Mouse (Mus musculus) brain, adult 2 months (tissue): ENCODE results near the gene Pabpc1l.
"Not testable (repeated sequence)": the region's sequence is repeated elsewhere in the genome, so short reads cannot be mapped to it uniquely, and the experiment has no call there.

Experiments used
- DNase-seq: peaks from one replicate; pipeline ENCODE4 v3.0.0; 2011; ENCODE audit warnings: low read depth, low spot score

The Pabpc1l gene

GRCm38 (mm10) chr2:164036520-164037019, 11.3 kb downstream of the Pabpc1l start:
- DNase-seq: no peak

GRCm38 (mm10) chr2:164038407-164039028, 13.3 kb downstream of the Pabpc1l start:
- no peak for DNase-seq

- no peak for DNase-seq
Measured at GRCm38 (mm10) chr2:164040949-164041348, 15.7 kb downstream of the Pabpc1l start.

- DNase-seq: no peak
Measured at GRCm38 (mm10) chr2:164041523-164041922, 16.3 kb downstream of the Pabpc1l start.

- DNase-seq: peak; percentile 81
Measured at GRCm38 (mm10) chr2:164047197-164047690, 22.0 kb downstream of the Pabpc1l start.

GRCm38 (mm10) chr2:164053767-164054166, 28.5 kb downstream of the Pabpc1l start:
- peak; percentile 95 for DNase-seq

GRCm38 (mm10) chr2:164054671-164055070, 29.4 kb downstream of the Pabpc1l start:
- peak; percentile 35 for DNase-seq

GRCm38 (mm10) chr2:164059634-164060235, 34.5 kb downstream of the Pabpc1l start:
- no peak for DNase-seq

GRCm38 (mm10) chr2:164070142-164070764, 45.0 kb downstream of the Pabpc1l start, which contains the start of gene Stk4:
Gene Stk4, plus strand, starts transcription at chr2:164070322.
- peak; percentile 74 for DNase-seq

DNA sequence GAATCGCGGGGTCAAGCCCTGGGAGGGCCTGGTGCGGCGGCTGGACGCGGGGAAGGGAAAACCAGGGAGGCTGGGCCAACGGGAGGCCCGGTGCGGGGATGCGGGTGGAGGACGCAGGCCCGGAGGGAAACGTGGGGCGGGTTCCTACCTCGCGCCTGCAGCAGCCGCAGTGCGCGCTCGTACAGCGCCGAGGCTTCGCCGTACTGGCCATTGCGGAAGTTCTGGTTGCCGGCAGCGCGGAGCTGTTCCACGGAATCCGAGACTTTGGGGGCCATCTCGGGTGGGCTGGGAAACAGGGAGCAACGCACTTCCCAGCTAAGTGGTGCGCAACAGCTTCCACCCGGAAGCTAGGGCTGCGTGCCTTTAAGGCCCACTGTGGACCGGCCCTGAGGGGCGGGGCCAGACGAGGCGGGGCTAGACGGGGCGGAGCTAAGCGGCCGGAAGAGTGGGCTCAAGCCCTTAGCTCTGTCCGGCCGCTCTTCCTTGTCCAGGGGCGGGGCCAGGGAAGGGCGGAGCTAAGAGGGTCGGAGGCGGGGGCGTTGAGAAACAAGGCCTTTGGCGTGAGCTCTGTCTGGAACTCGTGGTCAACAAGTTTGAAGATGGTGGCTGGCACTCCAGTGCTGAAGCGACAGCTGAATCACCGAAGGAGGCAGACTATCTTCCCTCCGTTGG, 45.7 kb downstream of the Pabpc1l start, which contains the start of gene Tomm34:
TSS of gene Tomm34 (minus strand) at position 405 of the 672 bp plus-strand sequence.
- DNase-seq: peak; percentile 97

DNA sequence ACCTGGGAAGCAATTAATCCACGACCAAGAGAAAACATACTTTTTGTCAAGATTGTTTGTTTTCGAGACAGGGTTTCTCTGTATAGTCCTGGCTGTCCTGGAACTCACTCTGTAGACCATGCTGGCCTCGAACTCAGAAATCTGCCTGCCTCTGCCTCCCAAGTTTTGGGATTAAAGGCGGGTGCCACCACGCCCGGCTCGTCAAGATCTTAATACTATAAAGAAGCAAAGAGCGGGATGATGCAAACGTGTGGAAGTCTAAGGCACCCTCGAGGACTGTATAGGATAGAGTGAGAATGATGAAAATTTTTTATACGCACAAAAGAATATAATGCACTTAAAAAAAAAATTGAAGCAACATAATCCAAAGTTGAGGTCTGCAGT, 46.2 kb downstream of the Pabpc1l start:
- DNase-seq: not testable (repeated sequence)

GRCm38 (mm10) chr2:164072109-164072508, 46.9 kb downstream of the Pabpc1l start:
- no peak for DNase-seq

DNA sequence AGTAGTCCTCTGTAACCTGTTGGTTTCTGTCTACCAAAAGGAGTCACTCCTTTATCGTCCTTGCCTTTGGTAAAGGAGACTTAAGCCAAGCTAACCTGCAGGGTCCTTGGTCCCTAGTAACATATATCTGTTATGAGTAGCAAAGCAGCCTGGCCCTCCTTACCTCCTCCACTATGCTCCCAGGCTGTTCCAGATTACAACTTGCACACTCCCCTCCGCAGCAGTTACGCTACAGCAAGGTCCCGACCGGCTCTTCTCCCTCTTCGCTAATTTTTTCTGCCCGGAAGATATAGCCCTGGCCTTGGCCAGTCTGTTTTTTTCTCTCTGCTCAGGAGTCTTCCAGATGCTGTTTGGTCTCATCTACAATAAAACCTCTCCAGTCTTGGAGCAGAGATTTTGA, 47.9 kb downstream of the Pabpc1l start:
- no peak for DNase-seq

DNA sequence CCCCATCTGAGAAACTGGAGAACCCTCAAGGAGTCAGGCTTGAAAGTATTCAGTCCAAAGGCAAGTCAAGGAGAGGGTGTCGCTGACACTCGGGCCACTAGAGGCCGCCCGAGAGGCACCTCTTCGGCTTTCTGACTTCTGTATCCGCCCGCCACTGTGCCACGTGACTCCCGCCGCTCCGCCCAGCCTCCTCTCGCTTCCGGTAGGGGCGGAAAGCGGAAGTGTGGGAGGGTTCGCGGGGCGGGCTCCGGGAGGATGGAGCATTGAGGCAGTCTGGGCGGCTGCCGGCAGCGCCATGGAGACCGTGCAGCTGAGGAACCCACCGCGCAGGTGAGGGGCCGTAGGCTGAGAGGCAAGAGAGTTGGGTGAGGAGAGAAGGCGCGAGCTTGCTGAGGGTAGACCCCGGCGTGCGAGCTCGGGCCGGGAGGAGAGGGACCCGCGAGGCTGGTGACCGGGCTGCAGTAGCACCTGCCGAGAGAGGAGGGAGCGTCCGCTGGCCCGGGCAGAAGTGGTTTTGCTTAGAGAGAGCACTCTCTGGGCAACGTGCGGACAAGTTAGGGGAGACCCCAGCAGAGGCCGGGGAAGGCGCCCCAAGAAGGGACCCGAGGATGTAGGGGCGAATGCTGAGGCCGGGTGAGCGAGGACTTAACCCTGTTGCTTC, 48.8 kb downstream of the Pabpc1l start:
- peak; percentile 97 for DNase-seq

DNA sequence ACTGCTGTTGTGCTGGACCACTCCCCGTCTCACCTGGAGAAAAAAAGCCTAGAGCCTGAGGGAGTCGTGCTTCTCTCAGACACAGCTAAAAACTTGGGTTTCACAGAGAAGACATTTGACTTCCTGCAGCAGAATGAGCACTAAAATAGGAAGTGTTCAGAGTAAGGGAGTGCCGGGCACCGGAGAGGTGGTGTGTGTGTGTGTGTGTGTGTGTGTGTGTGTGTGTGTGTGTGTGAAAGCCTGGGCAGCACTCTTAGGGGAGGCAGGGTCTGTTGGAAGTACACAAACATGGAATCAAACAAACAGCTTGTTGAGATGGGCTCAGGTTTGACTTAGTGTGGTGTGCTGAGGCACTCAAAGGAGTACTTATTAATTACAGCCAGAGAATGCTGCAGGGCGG, 49.8 kb downstream of the Pabpc1l start:
- DNase-seq: no peak

- no peak for DNase-seq
Measured at GRCm38 (mm10) chr2:164076874-164077425, 51.7 kb downstream of the Pabpc1l start.

- no peak for DNase-seq
Measured at GRCm38 (mm10) chr2:164077875-164078274, 52.6 kb downstream of the Pabpc1l start.

GRCm38 (mm10) chr2:164079488-164079887, 54.2 kb downstream of the Pabpc1l start:
- no peak for DNase-seq

- no peak for DNase-seq
Measured at GRCm38 (mm10) chr2:164081577-164081976, 56.3 kb downstream of the Pabpc1l start.

- DNase-seq: no peak
Measured at GRCm38 (mm10) chr2:164082175-164082574, 56.9 kb downstream of the Pabpc1l start.
